Mouse (Mus musculus): ENCODE data around the gene Ranbp17. TPM values are rescaled to one million over a fixed set of nuclear protein-coding genes. Genes with fewer than 3 reads are reported as not detected.

The Ranbp17 gene
- total and polyA plus RNA-seq, 3 experiments, result 0.09 TPM; not detected in 2

GRCm38 (mm10) chr11:33342061-33342460 lies 171.5 kb downstream of the Ranbp17 start:
- in situ Hi-C loops (cut with MboI; ENCODE audit: low pct_ligation_motif_present, low pct_unique_long_range_greater_than_20kb, low sequenced_read_pairs), result no loop called here

GRCm38 (mm10) chr11:33336552-33337121 lies 176.9 kb downstream of the Ranbp17 start:
- TF ChIP-seq EP300 (IDR thresholded peaks at IDR 0.05; ENCODE audit: low read length), result peak; percentile 53
- no peak for TF ChIP-seq MXI1 (IDR thresholded peaks at IDR 0.05; ENCODE audit: low read depth, low read length)
- TF ChIP-seq MYC (IDR thresholded peaks at IDR 0.05; ENCODE audit: low read depth, low read length), result no peak
- no peak for TF ChIP-seq CHD1 (IDR thresholded peaks at IDR 0.05; ENCODE audit: low read depth, low read length)
- no peak for TF ChIP-seq MAX (IDR thresholded peaks at IDR 0.05; ENCODE audit: low read length)
- peak; percentile 61; the same call in 1 of the 2 replicates for TF ChIP-seq BHLHE40 (IDR thresholded peaks at IDR 0.05; ENCODE audit: low read depth, low read length)
- no peak for TF ChIP-seq E2F4 (IDR thresholded peaks at IDR 0.05; ENCODE audit: insufficient replicate concordance, low read depth, low read length)
- 0 out of 2 replicates have a peak, but pooled peaks have one; percentile 24 for TF ChIP-seq IRF4 (IDR thresholded peaks at IDR 0.05; ENCODE audit: low read depth, low read length)
- TF ChIP-seq CTCF (conservative IDR thresholded peaks at IDR 0.05 in 1 of 2, IDR thresholded peaks at IDR 0.05 in 1 of 2; ENCODE audit: low read depth in 2 of 2, low read length in 2 of 2), result peak; percentile 62 to 67
- TF ChIP-seq NELFE (IDR thresholded peaks at IDR 0.05; ENCODE audit: low read depth, low read length), result 0 out of 2 replicates have a peak, but pooled peaks have one; percentile 15
- TF ChIP-seq TCF12 (IDR thresholded peaks at IDR 0.05; ENCODE audit: low read depth, low read length), result peak; percentile 36; the same call in 1 of the 2 replicates
- TF ChIP-seq SMC3 (IDR thresholded peaks at IDR 0.05; ENCODE audit: low read depth, low read length), result peak; percentile 57
- peak; percentile 51 for TF ChIP-seq RAD21 (IDR thresholded peaks at IDR 0.05; ENCODE audit: low read depth, low read length)
- no peak for TF ChIP-seq POLR2AphosphoS2 (IDR thresholded peaks at IDR 0.05; ENCODE audit: low read depth, low read length)
- no peak for TF ChIP-seq UBTF (IDR thresholded peaks at IDR 0.05; ENCODE audit: low read depth, low read length)
- TF ChIP-seq ELF1 (IDR thresholded peaks at IDR 0.05; ENCODE audit: low read depth, low read length), result peak; percentile 22; the same call in 1 of the 2 replicates
- in situ Hi-C loops (cut with MboI; ENCODE audit: low pct_ligation_motif_present, low pct_unique_long_range_greater_than_20kb, low sequenced_read_pairs), result no loop called here
- dilution Hi-C loops (cut with MboI; ENCODE audit: extremely low pct_ligation_motif_present, extremely low pct_unique_long_range_greater_than_20kb, low sequenced_read_pairs), result no loop called here
- no peaks in the 10 kb centered on the region for H3K79me2 ChIP-seq (replicated peaks; ENCODE audit: control insufficient read depth, extremely low read depth, insufficient read depth, poor library complexity, severe bottlenecking)
- no peak overlapping the region for H3K27ac ChIP-seq (ENCODE audit: insufficient read depth, low read depth)
- peaks cover 0 to 15% of the 10 kb centered on the region in 2 experiments; a peak in 2 of 4 replicates for H3K4me1 ChIP-seq (ENCODE audit: control insufficient read depth in 1 of 2, insufficient read depth in 2 of 2)
- no peaks in the 10 kb centered on the region for H3K27me3 ChIP-seq (replicated peaks)
- peak; percentile 66 for DNase-seq (ENCODE audit: extremely low read depth)
- H3K9me3 ChIP-seq (replicated peaks; ENCODE audit: low read length), result no peaks in the 10 kb centered on the region
- no peak overlapping the region for H3K4me3 ChIP-seq (replicated peaks in 1 of 3; ENCODE audit: low read depth in 2 of 3, low read length in 2 of 3, poor library complexity in 1 of 3)
- H3K4me2 ChIP-seq (ENCODE audit: insufficient read depth, low read depth, poor library complexity, severe bottlenecking), result no peak overlapping the region
- no peak overlapping the region for H3K9ac ChIP-seq (ENCODE audit: insufficient read depth, low read depth)
- no peaks in the 10 kb centered on the region for H3K36me3 ChIP-seq (replicated peaks in 1 of 2; ENCODE audit: control insufficient read depth in 1 of 2, insufficient read depth in 1 of 2, low read length in 1 of 2)

More at GRCm38 (mm10) chr11:33342061-33342460, 171.5 kb downstream of the Ranbp17 start:
- Histone ChIP-seq H3K4me2 (ENCODE audit: insufficient read depth, low read depth, poor library complexity, severe bottlenecking) (no peak overlapping the region), H3K36me3 (replicated peaks in 1 of 2; ENCODE audit: control insufficient read depth in 1 of 2, insufficient read depth in 1 of 2, low read length in 1 of 2) (no peaks in the 10 kb centered on the region), H3K27ac (ENCODE audit: insufficient read depth, low read depth) (no peak overlapping the region), H3K4me3 (replicated peaks in 1 of 3; ENCODE audit: low read depth in 2 of 3, low read length in 2 of 3, poor library complexity in 1 of 3) (no peak overlapping the region), H3K79me2 (replicated peaks; ENCODE audit: control insufficient read depth, extremely low read depth, insufficient read depth, poor library complexity, severe bottlenecking) (no peaks in the 10 kb centered on the region), H3K9me3 (replicated peaks; ENCODE audit: low read length) (no peaks in the 10 kb centered on the region), H3K4me1 (ENCODE audit: control insufficient read depth in 1 of 2, insufficient read depth in 2 of 2) (peaks cover 0 to 4% of the 10 kb centered on the region in 2 experiments; a peak in 1 of 4 replicates), H3K9ac (ENCODE audit: insufficient read depth, low read depth) (no peak overlapping the region), H3K27me3 (replicated peaks) (no peaks in the 10 kb centered on the region)
- TF ChIP-seq MAZ (IDR thresholded peaks at IDR 0.05; ENCODE audit: low read depth, low read length), result no peak
- TF ChIP-seq IRF4 (IDR thresholded peaks at IDR 0.05; ENCODE audit: low read depth, low read length), result no peak
- TF ChIP-seq UBTF (IDR thresholded peaks at IDR 0.05; ENCODE audit: low read depth, low read length), result no peak
- no peak for TF ChIP-seq SIN3A (IDR thresholded peaks at IDR 0.05; ENCODE audit: low read length)
- no peak for TF ChIP-seq MAX (IDR thresholded peaks at IDR 0.05; ENCODE audit: low read length)
- no peak for TF ChIP-seq BHLHE40 (IDR thresholded peaks at IDR 0.05; ENCODE audit: low read depth, low read length)
- no peak for TF ChIP-seq JUND (conservative IDR thresholded peaks at IDR 0.05; ENCODE audit: low read depth, low read length)
- TF ChIP-seq POLR2AphosphoS2 (IDR thresholded peaks at IDR 0.05; ENCODE audit: low read depth, low read length), result no peak
- no peak for TF ChIP-seq ZNF384 (IDR thresholded peaks at IDR 0.05; ENCODE audit: low read depth, low read length)
- no peak for TF ChIP-seq HCFC1 (IDR thresholded peaks at IDR 0.05; ENCODE audit: low read depth, low read length)
- TF ChIP-seq RAD21 (IDR thresholded peaks at IDR 0.05; ENCODE audit: low read depth, low read length), result no peak
- no peak for DNase-seq (ENCODE audit: extremely low read depth)
- dilution Hi-C loops (cut with MboI; ENCODE audit: extremely low pct_ligation_motif_present, extremely low pct_unique_long_range_greater_than_20kb, low sequenced_read_pairs), result no loop called here
